Mouse (Mus musculus) hindbrain, embryonic 11.5 days (tissue): ENCODE measurements around the gene Efcab14. TPM values are rescaled to one million over a fixed set of nuclear protein-coding genes. Genes with fewer than 3 reads are reported as not detected.

Source experiments
- ATAC-seq: fragments of 200-750 bp; cut with Nextera tagmentation; 2 replicates; pipeline ENCODE4 v1.8.0; 2017; ENCODE audit warnings: mild to moderate bottlenecking, moderate TSS enrichment, moderate library complexity; ENCODE audit not compliant: low FRiP score
- DNase-seq: peaks from one replicate; pipeline ENCODE4 v3.0.0-alpha.2; 2015; ENCODE audit warnings: low spot score
- H3K27ac ChIP-seq: fragments of 300-500 bp; sonication (generic); 2 replicates; pipeline ENCODE4 v1.5.1; 2014; ENCODE audit warnings: mild to moderate bottlenecking, low read depth, low read length
- H3K27me3 ChIP-seq: fragments of 300-500 bp; sonication (generic); 2 replicates; pipeline ENCODE4 v1.6.1; 2014; ENCODE audit warnings: mild to moderate bottlenecking, low read length, moderate library complexity, mixed read lengths; ENCODE audit not compliant: control insufficient read depth, insufficient read depth
- H3K36me3 ChIP-seq: fragments of 300-500 bp; sonication (generic); 2 replicates; pipeline ENCODE4 v1.6.1; 2014; ENCODE audit warnings: mild to moderate bottlenecking, low read length, moderate library complexity, mixed read lengths; ENCODE audit not compliant: control insufficient read depth, insufficient read depth
- H3K4me1 ChIP-seq: fragments of 300-500 bp; sonication (generic); replicated peaks from 2 replicates; pipeline ENCODE4 v1.6.1; 2014; ENCODE audit warnings: low read length, mixed read lengths; ENCODE audit not compliant: control insufficient read depth, insufficient read depth
- H3K4me2 ChIP-seq: fragments of 300-500 bp; sonication (generic); replicated peaks from 2 replicates; pipeline ENCODE4 v1.6.1; 2014; ENCODE audit warnings: mild to moderate bottlenecking, low read depth, low read length
- H3K4me3 ChIP-seq: fragments of 300-500 bp; sonication (generic); 2 replicates; pipeline ENCODE4 v1.5.1; 2014; ENCODE audit warnings: low read depth, low read length
- H3K9ac ChIP-seq: fragments of 300-500 bp; sonication (generic); 2 replicates; pipeline ENCODE4 v1.6.1; 2014; ENCODE audit warnings: low read depth, low read length
- H3K9me3 ChIP-seq: fragments of 300-500 bp; sonication (generic); 2 replicates; pipeline ENCODE4 v1.6.1; 2016; ENCODE audit warnings: low read length; ENCODE audit not compliant: control insufficient read depth
- WGBS: fragments of 180-500 bp; shearing (Covaris S2); extraction: QIAGEN DNeasy Blood & Tissue Kit; methylation state at CpG from one replicate; pipeline ENCODE4 v1.1.7; 2014; 5-methylcytosine and 5-hydroxymethylcytosine counted together
- polyA plus RNA-seq: library from polyadenylated mRNA; unstranded; fragments of >200 nt; fragmentation: Nextera tagmentation; extraction: Ambion mirVana; gene quantifications from 2 replicates; pipeline ENCODE4 v1.2.1, GENCODE M21; 2014

Efcab14 gene
- polyA plus RNA-seq, 1 experiment from 2014 or later: 45.0 TPM

- H3K4me2 ChIP-seq: peak within 1 kb of the TSS; percentile 60
- H3K4me3 ChIP-seq: peak within 1 kb of the TSS; percentile 66
- no peaks in the 10 kb centered on the region for H3K27me3 ChIP-seq
- peak within 1 kb of the TSS; percentile 65 for H3K9ac ChIP-seq
- no peaks in the 10 kb centered on the region; the same call in 1 of the 2 replicates for H3K4me1 ChIP-seq
- H3K27ac ChIP-seq: no peak within 1 kb of the TSS
- under 1% methylated on average over 64 of the region's 69 CpGs for WGBS
- H3K36me3 ChIP-seq: no peaks in the 10 kb centered on the region
- DNase-seq (peak; percentile 80), ATAC-seq (peak; percentile 94)
- H3K9me3 ChIP-seq: no peaks in the 10 kb centered on the region
These were observed 47.4 kb downstream of the Efcab14 start, which contains the start of gene Atpaf1 for GRCm38 (mm10) chr4:115784769-115785510. Gene Atpaf1, plus strand, starts transcription at chr4:115784812.

DNA sequence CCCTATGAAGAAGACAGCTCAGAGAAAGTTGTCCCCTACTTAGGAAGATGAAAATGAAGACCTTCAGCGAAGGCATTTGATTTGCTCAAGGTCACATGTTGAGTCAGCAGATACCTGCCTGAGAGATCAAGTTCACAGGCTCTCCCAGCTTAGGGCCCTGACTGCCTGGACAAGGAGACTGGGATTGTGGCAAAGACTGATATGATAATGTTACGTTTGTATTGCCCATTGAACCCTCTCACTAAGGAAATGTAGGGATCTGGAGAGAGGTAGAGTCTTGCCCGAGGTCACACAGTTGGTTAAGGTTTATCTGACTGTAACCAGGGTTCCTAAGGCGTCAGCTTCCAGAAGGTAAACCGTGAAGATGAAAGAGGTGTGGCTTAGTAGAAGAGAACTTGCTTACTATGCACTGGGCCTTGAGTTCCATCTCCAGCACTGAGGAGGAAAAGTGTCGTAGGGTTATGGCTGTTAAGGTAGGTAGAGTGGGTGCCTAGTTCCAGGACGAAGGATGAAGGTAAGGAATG is 48.0 kb downstream of the Efcab14 start:
- Histone ChIP-seq H3K27ac (no peak overlapping the region), H3K4me1 (no peaks in the 10 kb centered on the region; the same call in 1 of the 2 replicates), H3K4me3 (peak overlapping the region; percentile 66), H3K9me3 (no peaks in the 10 kb centered on the region), H3K36me3 (no peaks in the 10 kb centered on the region), H3K27me3 (no peaks in the 10 kb centered on the region), H3K4me2 (peak overlapping the region; percentile 60), H3K9ac (peak overlapping the region; percentile 65)
- WGBS: 65% methylated on average over 7 of the region's 7 CpGs
- DNase-seq: no peak
- peak; percentile 28 for ATAC-seq

DNA sequence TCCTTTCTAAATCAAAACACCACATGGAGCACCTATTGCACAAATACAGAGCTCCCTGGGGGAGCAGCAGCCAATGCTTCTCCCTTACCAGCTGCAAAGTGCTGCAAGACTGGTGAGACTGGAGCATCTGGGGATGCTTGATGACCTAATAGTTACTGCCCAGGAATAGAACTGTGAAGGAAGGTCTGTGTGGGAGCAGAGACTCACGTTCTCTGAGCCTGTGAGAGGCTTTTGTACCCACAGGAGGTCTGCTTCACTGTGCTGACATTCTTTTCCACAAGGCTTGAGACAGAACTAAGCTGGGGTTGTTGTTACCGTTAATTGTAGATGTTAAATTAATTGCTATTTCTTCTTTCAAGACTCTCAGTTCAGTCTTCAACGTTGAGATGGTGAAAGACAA is 53.3 kb downstream of the Efcab14 start:
- Histone ChIP-seq H3K27ac (no peak overlapping the region), H3K27me3 (no peaks in the 10 kb centered on the region), H3K9me3 (no peaks in the 10 kb centered on the region), H3K36me3 (no peaks in the 10 kb centered on the region), H3K4me2 (no peak overlapping the region), H3K9ac (no peak overlapping the region), H3K4me1 (no peaks in the 10 kb centered on the region), H3K4me3 (no peak overlapping the region)
- DNase-seq: no peak
- WGBS: 79% methylated on average over 3 of the region's 3 CpGs
- ATAC-seq: no peak

GRCm38 (mm10) chr4:115795360-115795759 is 57.8 kb downstream of the Efcab14 start:
- ATAC-seq: no peak
- H3K4me3 ChIP-seq: no peak overlapping the region
- H3K27me3 ChIP-seq: no peaks in the 10 kb centered on the region
- 92% methylated on average over 3 of the region's 3 CpGs for WGBS
- H3K4me2 ChIP-seq: no peak overlapping the region
- no peaks in the 10 kb centered on the region for H3K9me3 ChIP-seq
- no peak for DNase-seq
- H3K4me1 ChIP-seq: no peaks in the 10 kb centered on the region
- H3K36me3 ChIP-seq: no peaks in the 10 kb centered on the region
- H3K9ac ChIP-seq: no peak overlapping the region
- H3K27ac ChIP-seq: no peak overlapping the region

- H3K4me3 ChIP-seq: no peak overlapping the region
- no peak overlapping the region for H3K9ac ChIP-seq
- no peaks in the 10 kb centered on the region for H3K9me3 ChIP-seq
- 90% methylated on average over 3 of the region's 3 CpGs for WGBS
- no peaks in the 10 kb centered on the region for H3K36me3 ChIP-seq
- DNase-seq (no peak), ATAC-seq (no peak)
- no peaks in the 10 kb centered on the region for H3K27me3 ChIP-seq
- no peaks in the 10 kb centered on the region for H3K4me1 ChIP-seq
- H3K27ac ChIP-seq: no peak overlapping the region
- H3K4me2 ChIP-seq: no peak overlapping the region
These were observed 62.4 kb downstream of the Efcab14 start for GRCm38 (mm10) chr4:115799981-115800380.

DNA sequence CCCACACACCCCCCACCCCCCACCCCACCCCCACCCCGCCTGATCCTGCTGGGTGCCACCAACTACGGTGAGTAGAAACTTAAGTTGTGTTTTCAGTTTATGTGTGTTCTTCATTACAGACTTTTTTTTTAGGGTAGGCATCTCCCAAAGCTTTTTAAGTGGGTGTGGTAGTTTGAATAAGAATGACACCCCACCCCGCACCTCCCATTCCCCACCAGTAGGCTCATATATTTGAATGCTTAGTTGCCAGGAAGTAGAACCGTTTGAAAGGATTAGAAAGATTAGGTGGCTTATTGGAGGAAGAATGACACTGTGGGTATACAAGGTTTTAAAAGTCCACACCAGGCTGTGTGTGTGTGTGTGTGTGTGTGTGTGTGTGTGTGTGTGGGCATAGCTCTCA is 74.8 kb downstream of the Efcab14 start:
- H3K4me1 ChIP-seq: no peaks in the 10 kb centered on the region
- DNase-seq (no peak), ATAC-seq (no peak)
- no peak overlapping the region for H3K4me2 ChIP-seq
- H3K27me3 ChIP-seq: no peaks in the 10 kb centered on the region
- WGBS: 95% methylated on average over 4 of the region's 4 CpGs
- no peaks in the 10 kb centered on the region for H3K9me3 ChIP-seq
- H3K27ac ChIP-seq: no peak overlapping the region
- no peak overlapping the region for H3K4me3 ChIP-seq
- H3K36me3 ChIP-seq: 0 out of 2 replicates have a peak, but pooled peaks cover 2% of the 10 kb centered on the region
- no peak overlapping the region for H3K9ac ChIP-seq

GRCm38 (mm10) chr4:115815606-115816005 is 78.1 kb downstream of the Efcab14 start:
- Histone ChIP-seq H3K9ac (no peak overlapping the region), H3K4me2 (no peak overlapping the region), H3K36me3 (0 out of 2 replicates have a peak, but pooled peaks cover 2% of the 10 kb centered on the region), H3K9me3 (no peaks in the 10 kb centered on the region), H3K4me1 (no peaks in the 10 kb centered on the region), H3K27me3 (no peaks in the 10 kb centered on the region), H3K27ac (no peak overlapping the region), H3K4me3 (no peak overlapping the region)
- no peak for ATAC-seq
- DNase-seq: no peak
- WGBS: 89% methylated on average over 5 of the region's 5 CpGs

DNA sequence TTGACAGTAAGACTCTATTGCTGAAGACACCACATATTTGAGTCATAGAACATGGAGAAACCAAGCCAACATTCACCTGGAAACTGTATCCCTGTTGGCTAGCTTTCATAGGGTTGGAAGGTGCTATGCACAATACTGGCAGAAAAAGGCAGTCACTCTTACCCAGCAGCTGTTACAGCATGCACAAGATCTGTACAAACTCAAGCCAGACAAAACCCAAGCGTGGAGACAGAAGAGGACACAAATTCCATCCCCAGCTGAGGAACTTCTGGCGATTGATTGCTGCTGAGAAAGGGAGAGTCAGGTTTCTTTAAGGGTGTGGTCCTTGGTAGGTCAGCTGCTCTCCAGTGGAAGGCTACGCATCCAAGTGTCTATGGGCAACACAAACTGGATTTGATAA is 82.7 kb downstream of the Efcab14 start:
- Histone ChIP-seq H3K27me3 (no peaks in the 10 kb centered on the region), H3K27ac (no peak overlapping the region), H3K4me1 (no peaks in the 10 kb centered on the region), H3K4me3 (no peak overlapping the region), H3K9me3 (no peaks in the 10 kb centered on the region), H3K9ac (no peak overlapping the region), H3K4me2 (no peak overlapping the region), H3K36me3 (0 out of 2 replicates have a peak, but pooled peaks cover 2% of the 10 kb centered on the region)
- DNase-seq (no peak), ATAC-seq (no peak)
- WGBS: 73% methylated on average over 3 of the region's 3 CpGs

DNA sequence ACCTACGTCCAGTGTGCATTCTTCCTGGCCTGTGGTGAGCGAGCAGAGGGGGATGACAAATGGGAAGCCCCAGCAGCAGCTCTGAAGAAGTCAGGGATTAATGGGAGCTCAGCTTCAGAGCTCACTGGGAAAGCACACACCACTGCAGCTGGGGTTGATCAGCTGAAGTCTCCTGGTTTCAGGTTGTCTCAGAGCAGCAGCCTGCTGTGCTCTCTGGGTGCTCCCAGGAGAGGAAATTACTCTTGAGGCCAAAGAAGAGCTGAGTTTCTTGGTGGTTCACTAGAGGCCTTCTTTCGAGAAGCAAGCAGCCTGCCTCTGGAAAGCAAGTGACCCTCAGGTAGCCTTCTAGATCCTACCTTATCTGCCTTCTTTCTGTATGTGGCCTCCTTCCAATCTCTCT is 83.4 kb downstream of the Efcab14 start:
- Histone ChIP-seq H3K4me2 (no peak overlapping the region), H3K9me3 (no peaks in the 10 kb centered on the region), H3K27me3 (no peaks in the 10 kb centered on the region), H3K9ac (no peak overlapping the region), H3K4me1 (no peaks in the 10 kb centered on the region), H3K36me3 (no peaks in the 10 kb centered on the region), H3K4me3 (no peak overlapping the region), H3K27ac (no peak overlapping the region)
- DNase-seq (no peak), ATAC-seq (no peak)
- 68% methylated on average over 3 of the region's 3 CpGs for WGBS
